Mouse (Mus musculus) testis, postnatal 10 days (tissue): Measurements from ENCODE around the gene Snx17.
A peak's percentile ranks its signal among the peaks of the same experiment; 100 is the strongest.

Experiments
- DNase-seq: peaks from one replicate; pipeline ENCODE4 v3.0.0; 2021; ENCODE audit warnings: low spot score

The Snx17 gene

GRCm38 (mm10) chr5:31240637-31241521 lies 47.9 kb downstream of the Snx17 start, which contains the start of the genes Nrbp1 and Gm9970:
Gene Nrbp1 (plus strand): TSS chr5:31240864.
Gene Gm9970 (minus strand): TSS chr5:31241232.
- peak; percentile 96 for DNase-seq

GRCm38 (mm10) chr5:31241522-31242034 lies 48.6 kb downstream of the Snx17 start:
- peak; percentile 51 for DNase-seq

GRCm38 (mm10) chr5:31242191-31242590 lies 49.2 kb downstream of the Snx17 start:
- no peak for DNase-seq
